Mouse (Mus musculus): ENCODE data around the gene Qser1.

GRCm38 (mm10) chr2:104750611-104751010 is 65.9 kb downstream of the Qser1 start:
- no peak for TF ChIP-seq GATA1 (IDR thresholded peaks at IDR 0.05; ENCODE audit: low read length)
- no peak for TF ChIP-seq TAL1 (IDR thresholded peaks at IDR 0.05; ENCODE audit: low read length)

Data from erythroblast, embryonic 14.5 days (primary cell).